Mouse (Mus musculus) E14TG2a.4 (cell line): ENCODE measurements around the gene Klhl10.

Experiments used
- H3K27me3 ChIP-seq: 2 replicates; pipeline ENCODE4 v1.6.1; 2014; ENCODE audit warnings: low read length, control low read depth; ENCODE audit not compliant: insufficient read depth
- H3K36me3 ChIP-seq: 2 replicates; pipeline ENCODE4 v1.6.1; 2014; ENCODE audit warnings: low read length, control low read depth; ENCODE audit not compliant: insufficient read depth
- H3K4me1 ChIP-seq: replicated peaks from 2 replicates; pipeline ENCODE4 v1.6.1; 2014; ENCODE audit warnings: low read depth, low read length, control low read depth
- H3K4me3 ChIP-seq: replicated peaks from 2 replicates; pipeline ENCODE4 v1.5.1; 2014; ENCODE audit warnings: mild to moderate bottlenecking, low read length
- H3K9me3 ChIP-seq: 2 replicates; pipeline ENCODE4 v1.6.1; 2014; ENCODE audit warnings: low read length, control low read depth
- CTCF ChIP-seq: conservative IDR thresholded peaks from 2 replicates; pipeline ENCODE4 v1.5.1; 2014; ENCODE audit warnings: low read length
- NANOG ChIP-seq: IDR thresholded peaks from 2 replicates; pipeline ENCODE4 v1.6.1; 2014; ENCODE audit warnings: borderline replicate concordance, low read length, mixed read lengths
- POU5F1 ChIP-seq: IDR thresholded peaks from 2 replicates; pipeline ENCODE4 v1.6.1; 2014; ENCODE audit warnings: low read length, borderline replicate concordance

Gene Klhl10

GRCm38 (mm10) chr11:100414021-100414913 is 27.4 kb upstream of the Klhl10 start, which contains the start of gene P3h4:
Gene P3h4, minus strand, starts transcription at chr11:100414836.
- TF ChIP-seq POU5F1 (no peak), NANOG (no peak), CTCF (no peak)
- Histone ChIP-seq H3K4me3 (peak within 1 kb of the TSS; percentile 81), H3K4me1 (peaks cover 71% of the 10 kb centered on the region), H3K27me3 (peaks cover 50% of the 10 kb centered on the region), H3K36me3 (peaks cover 22% of the 10 kb centered on the region), H3K9me3 (no peaks in the 10 kb centered on the region)

- TF ChIP-seq CTCF (no peak), NANOG (no peak), POU5F1 (no peak)
- peaks cover 69% of the 10 kb centered on the region for H3K4me1 ChIP-seq
- peaks cover 50% of the 10 kb centered on the region for H3K27me3 ChIP-seq
- H3K9me3 ChIP-seq: no peaks in the 10 kb centered on the region
- peaks cover 16% of the 10 kb centered on the region for H3K36me3 ChIP-seq
- H3K4me3 ChIP-seq: peak within 1 kb of the TSS; percentile 81
Measured at GRCm38 (mm10) chr11:100414914-100415822, 26.5 kb upstream of the Klhl10 start, which contains the start of gene Fkbp10. Gene Fkbp10, plus strand, starts transcription at chr11:100415697.

DNA sequence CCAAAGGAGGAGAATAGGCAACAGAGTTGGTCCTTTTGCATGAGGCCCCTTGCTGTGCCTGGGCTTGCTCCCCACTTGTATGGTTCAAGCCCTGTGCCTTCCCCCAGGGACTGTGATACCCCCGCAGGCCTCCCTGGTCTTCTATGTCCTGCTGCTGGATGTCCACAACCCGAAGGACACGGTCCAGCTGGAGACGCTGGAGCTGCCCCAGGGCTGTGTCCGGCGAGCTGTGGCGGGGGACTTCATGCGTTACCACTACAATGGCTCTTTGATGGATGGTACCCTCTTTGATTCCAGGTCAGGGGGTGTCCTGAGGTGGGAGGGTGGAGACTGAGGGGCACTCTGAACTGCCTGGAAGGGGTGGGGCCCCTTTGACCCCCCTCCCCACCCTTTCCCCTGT is 20.2 kb upstream of the Klhl10 start:
- TF ChIP-seq NANOG (no peak), CTCF (no peak), POU5F1 (no peak)
- H3K9me3 ChIP-seq: no peaks in the 10 kb centered on the region
- H3K36me3 ChIP-seq: peaks cover 23% of the 10 kb centered on the region
- peak overlapping the region; percentile 68 for H3K4me3 ChIP-seq
- peaks cover 41% of the 10 kb centered on the region for H3K27me3 ChIP-seq
- peaks cover 64% of the 10 kb centered on the region for H3K4me1 ChIP-seq

GRCm38 (mm10) chr11:100423836-100424235 is 17.9 kb upstream of the Klhl10 start:
- Histone ChIP-seq H3K4me3 (no peak overlapping the region), H3K4me1 (peaks cover 63% of the 10 kb centered on the region), H3K27me3 (peaks cover 31% of the 10 kb centered on the region), H3K9me3 (no peaks in the 10 kb centered on the region), H3K36me3 (peaks cover 23% of the 10 kb centered on the region)
- TF ChIP-seq NANOG (no peak), POU5F1 (no peak), CTCF (no peak)

- peaks cover 27% of the 10 kb centered on the region for H3K27me3 ChIP-seq
- H3K9me3 ChIP-seq: no peaks in the 10 kb centered on the region
- TF ChIP-seq NANOG (peak; percentile 18; the same call in 1 of the 2 replicates), CTCF (peak; percentile 93), POU5F1 (no peak)
- peaks cover 39% of the 10 kb centered on the region for H3K36me3 ChIP-seq
- peak overlapping the region; percentile 41 for H3K4me3 ChIP-seq
- peaks cover 60% of the 10 kb centered on the region for H3K4me1 ChIP-seq
Measured at GRCm38 (mm10) chr11:100425851-100426250, 15.9 kb upstream of the Klhl10 start.

DNA sequence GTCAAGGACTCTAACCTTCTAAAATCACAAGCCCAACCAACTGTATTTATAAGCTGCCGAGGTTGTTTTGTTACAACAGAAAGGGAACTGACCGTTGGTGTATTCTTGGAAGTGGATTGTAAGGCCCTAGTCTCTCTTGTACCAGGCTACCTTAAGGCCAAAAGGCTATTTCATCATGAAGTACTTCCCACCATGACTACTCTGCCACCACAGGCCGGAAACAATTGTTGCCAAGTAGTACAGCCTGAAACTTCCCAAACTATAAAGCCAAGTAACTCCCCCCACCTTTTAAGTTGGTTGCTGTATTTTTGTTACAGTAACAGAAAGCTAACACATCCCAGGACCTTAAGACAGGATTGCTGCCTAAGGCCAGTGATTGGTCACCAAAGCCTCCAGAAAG is 14.9 kb upstream of the Klhl10 start:
- Histone ChIP-seq H3K4me3 (no peak overlapping the region), H3K4me1 (peaks cover 50% of the 10 kb centered on the region), H3K27me3 (peaks cover 18% of the 10 kb centered on the region), H3K9me3 (no peaks in the 10 kb centered on the region), H3K36me3 (peaks cover 45% of the 10 kb centered on the region)
- TF ChIP-seq NANOG: no peak
- no peak for TF ChIP-seq POU5F1
- TF ChIP-seq CTCF: no peak

DNA sequence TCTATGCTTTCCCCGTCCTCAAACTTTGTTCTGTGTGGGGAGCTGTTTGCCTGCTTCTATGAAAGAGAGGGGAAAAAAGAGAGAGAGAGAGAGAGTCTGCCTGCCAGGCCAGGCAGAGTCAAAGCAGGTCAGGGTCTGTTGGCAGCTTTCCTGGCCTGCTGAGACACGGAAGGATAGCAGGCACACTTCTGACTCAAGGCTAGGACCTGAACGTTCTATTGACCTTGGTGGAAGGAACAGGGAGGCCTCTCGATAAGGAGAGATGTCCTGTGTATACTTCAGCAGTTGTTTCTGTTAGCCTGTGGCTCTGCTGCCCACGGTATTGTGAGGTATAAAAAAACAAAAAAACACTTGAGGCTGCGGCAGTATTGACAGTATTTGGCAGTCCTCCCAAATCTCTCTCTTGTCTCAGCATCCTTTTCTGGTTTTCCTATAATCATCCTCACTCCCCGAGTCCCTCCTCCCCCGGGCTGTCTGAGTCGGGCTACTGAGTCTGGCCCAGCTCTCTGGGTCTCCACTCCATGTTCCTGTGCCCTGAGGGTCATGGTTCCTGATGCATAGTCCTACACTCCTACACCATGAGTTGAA is 13.0 kb upstream of the Klhl10 start:
- peaks cover 36% of the 10 kb centered on the region for H3K4me1 ChIP-seq
- peaks cover 3% of the 10 kb centered on the region; the same call in 1 of the 2 replicates for H3K27me3 ChIP-seq
- H3K4me3 ChIP-seq: no peak overlapping the region
- no peaks in the 10 kb centered on the region for H3K9me3 ChIP-seq
- TF ChIP-seq POU5F1 (no peak), NANOG (no peak), CTCF (no peak)
- peaks cover 46% of the 10 kb centered on the region for H3K36me3 ChIP-seq

- peaks cover 39% of the 10 kb centered on the region for H3K4me1 ChIP-seq
- H3K36me3 ChIP-seq: peaks cover 37% of the 10 kb centered on the region
- 0 out of 2 replicates have a peak overlapping the region, but pooled peaks have one; percentile 39 for H3K4me3 ChIP-seq
- H3K27me3 ChIP-seq: no peaks in the 10 kb centered on the region
- TF ChIP-seq POU5F1: no peak
- TF ChIP-seq NANOG: no peak
- TF ChIP-seq CTCF: no peak
- H3K9me3 ChIP-seq: no peaks in the 10 kb centered on the region
Measured at GRCm38 (mm10) chr11:100430052-100430451, 11.7 kb upstream of the Klhl10 start.
